Mouse (Mus musculus) hematopoietic stem cell, adult 5-6 weeks (primary cell): ENCODE results near the gene Olfr1233. TPM values are rescaled to one million over a fixed set of nuclear protein-coding genes. Genes with fewer than 3 reads are reported as not detected.

ENCODE experiments used
- ATAC-seq, 2 experiments: fragments of 125-278 bp in 1 of 2; replicated peaks in 1 of 2; 2 replicates each; pipeline ENCODE4 v1.8.0; 2016 to 2017; ENCODE audit warnings: inconsistent platforms in 2 of 2, mild to moderate bottlenecking in 2 of 2, moderate number of reproducible peaks in 2 of 2, low read depth in 1 of 2, moderate TSS enrichment in 1 of 2; ENCODE audit not compliant: low FRiP score in 2 of 2, poor library complexity in 2 of 2, severe bottlenecking in 2 of 2, insufficient read depth in 1 of 2, low TSS enrichment in 1 of 2
- total RNA-seq: library from RNA; stranded (forward); fragments of 172-1452, 232-1000 nt; gene quantifications from 2 replicates; pipeline ENCODE4 v1.2.3, GENCODE M21; 2017

Olfr1233 gene
- total RNA-seq: not detected in 2 replicates

DNA sequence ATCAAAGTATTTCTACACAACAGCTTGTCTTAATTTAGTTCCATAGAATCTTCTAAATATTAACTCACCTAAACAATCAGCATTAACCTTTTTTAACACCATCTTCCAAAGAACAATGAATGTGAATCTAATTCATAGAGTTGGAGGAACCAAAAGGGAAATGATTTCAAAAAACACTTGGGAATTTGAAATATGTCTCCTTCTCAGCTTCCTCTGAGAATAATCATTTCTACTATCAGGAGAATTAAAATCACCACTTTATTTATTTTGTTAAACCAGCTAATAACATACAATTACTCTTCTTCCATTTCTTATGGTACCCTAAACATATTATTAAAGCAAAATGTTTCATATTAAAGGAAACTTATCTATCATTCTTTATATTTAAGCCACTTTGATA is at the start of gene Olfr1233:
Gene Olfr1233 (minus strand): TSS at position 101 of the 400 bp plus-strand sequence.
- no peak for ATAC-seq

DNA sequence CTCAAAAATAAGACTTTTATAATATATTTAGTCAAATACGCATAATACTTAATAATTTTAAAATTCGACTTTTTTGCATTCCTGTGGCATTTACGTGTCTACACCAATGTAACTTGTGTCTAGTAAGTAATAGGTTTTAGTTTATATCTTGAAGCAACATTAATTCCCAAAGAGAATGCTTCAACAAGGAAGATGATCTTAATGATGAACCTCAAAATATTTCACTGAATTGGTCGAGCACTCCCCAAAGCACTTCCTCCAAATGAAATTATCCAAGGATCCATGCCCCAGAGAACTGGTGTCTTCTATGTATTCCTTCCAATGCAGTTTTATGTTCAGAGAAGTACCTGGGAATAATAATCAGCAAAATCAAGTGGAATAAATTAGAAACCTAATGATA is 22.6 kb upstream of the Olfr1233 start, which contains the start of gene Olfr1234:
Gene Olfr1234 (minus strand): TSS at position 101 of the 400 bp plus-strand sequence.
- ATAC-seq: no peak

DNA sequence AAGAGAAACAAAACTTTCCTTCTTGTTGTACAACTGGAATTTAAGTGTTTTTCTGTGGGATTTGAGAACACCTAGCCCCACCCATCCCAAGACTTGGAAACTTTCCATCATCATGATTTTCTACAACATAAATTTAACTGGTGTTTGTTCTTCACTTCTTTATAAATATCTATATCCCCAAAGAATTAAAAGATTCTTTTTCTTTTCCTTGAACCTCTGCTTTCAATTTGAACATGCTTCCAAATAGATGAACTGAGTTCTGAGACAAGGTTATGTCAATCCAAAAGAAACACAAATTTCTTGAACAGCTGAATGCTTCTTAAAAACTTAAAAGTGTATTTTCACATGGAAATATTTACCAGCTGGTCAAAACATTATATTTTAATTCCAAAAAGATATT is 12.6 kb downstream of the Olfr1233 start, which contains the start of gene Olfr1232:
Gene Olfr1232 (minus strand): TSS at position 101 of the 400 bp plus-strand sequence.
- no peak for ATAC-seq

DNA sequence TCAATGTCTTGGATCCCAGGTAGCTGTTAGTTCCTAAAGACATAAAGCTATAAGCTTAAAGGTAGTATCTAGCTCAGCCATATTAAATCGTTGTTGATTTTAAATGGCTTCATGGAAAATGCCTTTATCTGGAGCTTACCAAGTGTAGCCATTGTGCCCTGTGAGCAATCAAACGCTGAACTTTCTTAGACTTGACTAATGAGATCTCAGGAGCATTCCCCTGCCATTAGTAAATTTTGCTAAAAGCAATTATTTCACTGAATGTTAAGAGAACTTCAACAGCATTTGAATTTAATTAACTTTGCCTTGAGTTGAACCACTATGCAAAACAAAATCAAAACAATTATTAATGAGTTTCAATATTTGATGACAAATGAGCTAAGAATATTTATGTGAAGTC is 35.2 kb downstream of the Olfr1233 start, which contains the start of gene Olfr1231:
Gene Olfr1231 (minus strand): TSS at position 101 of the 400 bp plus-strand sequence.
- ATAC-seq: no peak

DNA sequence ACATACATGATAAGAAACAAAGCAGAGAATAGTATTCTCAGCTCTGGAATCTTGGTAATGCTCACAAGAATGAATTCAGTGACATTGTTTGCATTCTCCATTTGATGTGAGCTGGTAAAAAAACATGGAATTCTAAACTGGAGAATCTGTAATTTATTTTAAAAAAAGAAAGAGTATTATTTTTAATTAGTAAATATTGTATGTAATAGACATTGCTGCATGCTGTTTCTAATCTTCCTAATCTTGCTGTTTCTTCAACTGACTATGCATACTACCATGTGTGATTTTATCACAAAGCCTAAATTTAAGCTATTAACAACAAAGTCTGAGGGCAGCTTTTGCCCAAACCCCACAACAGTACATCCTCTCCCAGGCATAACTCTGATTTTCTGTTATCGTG is 45.0 kb downstream of the Olfr1233 start, which contains the start of gene Olfr1230:
Gene Olfr1230 (minus strand): TSS at position 101 of the 400 bp plus-strand sequence.
- ATAC-seq: no peak

DNA sequence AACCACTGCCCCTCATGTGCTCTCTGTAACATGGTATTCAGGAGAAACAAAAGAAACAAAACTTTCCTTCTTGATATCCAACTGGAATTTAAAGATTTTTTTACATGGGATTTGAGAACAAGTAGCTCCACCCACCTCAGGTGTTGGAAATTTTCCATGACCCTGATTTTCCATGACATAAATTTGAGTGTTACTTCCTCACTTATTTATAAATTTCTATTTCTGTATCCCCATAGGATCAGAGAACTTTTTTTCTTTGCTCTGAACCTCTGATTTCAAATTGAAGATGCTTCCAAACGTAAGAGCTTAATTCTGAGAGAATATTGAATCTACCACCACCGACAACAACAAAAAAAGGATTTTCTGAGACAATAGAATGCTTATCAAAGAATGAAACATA is 54.3 kb downstream of the Olfr1233 start, which contains the start of gene Olfr1229:
Gene Olfr1229 (minus strand): TSS at position 101 of the 400 bp plus-strand sequence.
- ATAC-seq: no peak

Other genes with a start within 250 kb of the Olfr1233 start
- gene Olfr1220, start 235.6 kb downstream of the Olfr1233 start, total RNA-seq: not detected in 2 replicates
- not detected in 2 replicates for gene Olfr1221, start 225.1 kb downstream of the Olfr1233 start, total RNA-seq
- not detected in 2 replicates for gene Olfr1222, start 209.3 kb downstream of the Olfr1233 start, total RNA-seq
- not detected in 2 replicates for gene Olfr1223, start 190.8 kb downstream of the Olfr1233 start, total RNA-seq
- gene Olfr1224-ps1, start 178.3 kb downstream of the Olfr1233 start, total RNA-seq: not detected in 2 replicates
- gene Olfr1225, start 167.7 kb downstream of the Olfr1233 start, total RNA-seq: not detected in 2 replicates
- gene Olfr1226, start 142.3 kb downstream of the Olfr1233 start, total RNA-seq: not detected in 2 replicates
- gene Olfr1228, start 88.3 kb downstream of the Olfr1233 start, total RNA-seq: not detected in 2 replicates
- not detected in 2 replicates for gene Olfr1229, start 54.4 kb downstream of the Olfr1233 start, total RNA-seq
- gene Olfr1230, start 45.1 kb downstream of the Olfr1233 start, total RNA-seq: not detected in 2 replicates
- gene Olfr1231, start 35.3 kb downstream of the Olfr1233 start, total RNA-seq: not detected in 2 replicates
- gene Olfr1232, start 12.7 kb downstream of the Olfr1233 start, total RNA-seq: not detected in 2 replicates
- gene Olfr1234, start 22.5 kb upstream of the Olfr1233 start, total RNA-seq: not detected in 2 replicates
- not detected in 2 replicates for gene Olfr1238, start 67.3 kb upstream of the Olfr1233 start, total RNA-seq
- gene Olfr1239, start 78.0 kb upstream of the Olfr1233 start, total RNA-seq: not detected in 2 replicates
- gene Olfr1240, start 100.6 kb upstream of the Olfr1233 start, total RNA-seq: not detected in 2 replicates
- gene Olfr1241, start 144.7 kb upstream of the Olfr1233 start, total RNA-seq: not detected in 2 replicates
- not detected in 2 replicates for gene Olfr1242, start 155.9 kb upstream of the Olfr1233 start, total RNA-seq
- not detected in 2 replicates for gene Olfr1243, start 189.1 kb upstream of the Olfr1233 start, total RNA-seq
- gene Olfr1245, start 236.0 kb upstream of the Olfr1233 start, total RNA-seq: not detected in 2 replicates